Mouse (Mus musculus) effector memory CD4-positive, alpha-beta T cell, adult 7 months (primary cell): ENCODE measurements around the gene Gm960. TPM values are rescaled to one million over a fixed set of nuclear protein-coding genes. Genes with fewer than 3 reads are reported as not detected.

Experiments
- polyA plus RNA-seq: library from polyadenylated mRNA; unstranded; fragments of 100-300 nt; shearing (Covaris generic); gene quantifications from one replicate; pipeline ENCODE4 v1.2.1, GENCODE M21; 2017

Gene Gm960
- polyA plus RNA-seq: 0.23 TPM

DNA sequence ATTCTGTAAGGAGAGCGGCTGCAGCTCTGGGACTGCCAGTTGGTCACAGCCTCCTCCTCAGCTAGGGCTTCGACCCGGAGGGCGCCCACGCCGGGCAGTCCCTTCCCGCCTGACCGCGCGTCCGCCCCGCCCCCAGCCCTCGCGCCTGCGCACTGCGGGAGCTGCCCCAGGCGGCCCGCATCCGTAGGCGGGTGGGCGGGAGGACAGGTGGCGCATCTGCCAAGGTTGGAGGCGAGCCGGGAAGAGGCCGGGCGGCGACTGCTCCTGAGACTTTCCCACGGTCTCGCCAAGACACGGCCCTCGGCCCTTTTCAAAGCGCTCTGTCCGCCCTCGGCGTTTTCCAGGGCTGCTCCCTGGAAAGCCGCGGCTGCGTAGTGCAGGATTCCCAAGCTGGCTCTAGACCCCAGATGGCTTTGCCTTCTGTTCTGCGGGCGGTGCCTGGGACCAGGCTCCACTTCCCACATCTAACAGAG lies at the start of gene Gm960:
Gene Gm960 (minus strand): TSS at position 464 of the 473 bp plus-strand sequence.

GRCm38 (mm10) chr19:4711098-4711600 lies 12.7 kb upstream of the Gm960 start, which contains the start of gene Sptbn2:
TSS of gene Sptbn2 (plus strand) at chr19:4711167.

GRCm38 (mm10) chr19:4625179-4625828 lies 73.2 kb downstream of the Gm960 start, which contains the start of gene Rce1:
TSS of gene Rce1 (minus strand) at chr19:4625641.

GRCm38 (mm10) chr19:4615151-4616093 lies 83.0 kb downstream of the Gm960 start, which contains the start of gene Lrfn4:
TSS of gene Lrfn4 (minus strand) at chr19:4615667.

Other genes with a start within 250 kb of the Gm960 start
- 0.51 TPM for gene Syt12, start 221.2 kb downstream of the Gm960 start, polyA plus RNA-seq
- not detected for gene 2010003K11Rik, start 200.1 kb downstream of the Gm960 start, polyA plus RNA-seq
- gene Pcx, start 188.2 kb downstream of the Gm960 start, polyA plus RNA-seq: 3.2 TPM
- gene Lrfn4, start 83.0 kb downstream of the Gm960 start, polyA plus RNA-seq: 0.69 TPM
- 78.0 TPM for gene Rce1, start 73.0 kb downstream of the Gm960 start, polyA plus RNA-seq
- gene Sptbn2, start 12.5 kb upstream of the Gm960 start, polyA plus RNA-seq: 0.72 TPM
- gene Rbm4b, start 57.8 kb upstream of the Gm960 start, polyA plus RNA-seq: 77.1 TPM
- 44.2 TPM for gene Rbm4, start 95.2 kb upstream of the Gm960 start, polyA plus RNA-seq
- gene Gm21992, start 112.9 kb upstream of the Gm960 start, polyA plus RNA-seq: 28.2 TPM
- gene Rbm14, start 113.0 kb upstream of the Gm960 start, polyA plus RNA-seq: 76.3 TPM
- gene Ccs, start 140.7 kb upstream of the Gm960 start, polyA plus RNA-seq: 28.8 TPM
- not detected for gene Ccdc87, start 140.7 kb upstream of the Gm960 start, polyA plus RNA-seq
- gene Ctsf, start 156.5 kb upstream of the Gm960 start, polyA plus RNA-seq: 2.1 TPM
- gene Actn3, start 179.2 kb upstream of the Gm960 start, polyA plus RNA-seq: not detected
- 4.4 TPM for gene Zdhhc24, start 180.0 kb upstream of the Gm960 start, polyA plus RNA-seq
- 0.41 TPM for gene Bbs1, start 208.0 kb upstream of the Gm960 start, polyA plus RNA-seq
- 57.2 TPM for gene Dpp3, start 229.6 kb upstream of the Gm960 start, polyA plus RNA-seq
- gene Peli3, start 244.5 kb upstream of the Gm960 start, polyA plus RNA-seq: not detected